Mouse (Mus musculus): ENCODE measurements around the gene Gpr87.

- TF ChIP-seq TCF12 (IDR thresholded peaks at IDR 0.05; ENCODE audit: low read depth, low read length) (no peak), POLR2A (IDR thresholded peaks at IDR 0.05; ENCODE audit: low read depth, low read length) (no peak), HCFC1 (IDR thresholded peaks at IDR 0.05; ENCODE audit: low read depth, low read length) (no peak), MAFK (IDR thresholded peaks at IDR 0.05; ENCODE audit: insufficient replicate concordance, low read length) (no peak), MAX (IDR thresholded peaks at IDR 0.05; ENCODE audit: low read length) (no peak)
These were observed 61.7 kb downstream of the Gpr87 start for GRCm38 (mm10) chr3:59133189-59133588.

Measured in CH12.LX (cell line).